Mouse (Mus musculus): ENCODE measurements at regions not wholly inside any gene's neighbourhood (a gene's known extent, or its start where the extent isn't known, plus 50 kb on each side); places are given as distances from the start of the nearest gene placed in this dataset.

- peak; percentile 13 to 55 for DNase-seq
Observed at GRCm38 (mm10) chr5:101294031-101294430, 370.8 kb downstream of the Nkx6-1 start.

GRCm38 (mm10) chr5:101288358-101288757 is 376.4 kb downstream of the Nkx6-1 start:
- peak; percentile 24 to 57 for DNase-seq

- no peak for DNase-seq
Observed at GRCm38 (mm10) chr5:101285941-101286340, 378.9 kb downstream of the Nkx6-1 start.

GRCm38 (mm10) chr5:101250474-101250873 is 405.0 kb downstream of the Gpat3 start:
- DNase-seq, result no peak

GRCm38 (mm10) chr5:101242651-101243050 is 397.1 kb downstream of the Gpat3 start:
- peak; percentile 68 for DNase-seq

- DNase-seq, result no peak
Observed at GRCm38 (mm10) chr5:101239298-101240118, 394.0 kb downstream of the Gpat3 start.

GRCm38 (mm10) chr5:101236163-101236693 is 390.7 kb downstream of the Gpat3 start:
- no peak for DNase-seq

- DNase-seq, result no peak
Observed at GRCm38 (mm10) chr5:101222390-101222789, 376.9 kb downstream of the Gpat3 start.

GRCm38 (mm10) chr5:101218082-101218481 is 372.6 kb downstream of the Gpat3 start:
- DNase-seq, result no peak

GRCm38 (mm10) chr5:101216837-101217571 is 371.5 kb downstream of the Gpat3 start:
- no peak for DNase-seq

- DNase-seq, result no peak
Observed at GRCm38 (mm10) chr5:101211974-101212373, 366.5 kb downstream of the Gpat3 start.

GRCm38 (mm10) chr5:101208150-101208549 is 362.6 kb downstream of the Gpat3 start:
- no peak for DNase-seq

- DNase-seq, result no peak
Observed at GRCm38 (mm10) chr5:101195501-101195900, 350.0 kb downstream of the Gpat3 start.

GRCm38 (mm10) chr5:101190976-101191375 is 345.5 kb downstream of the Gpat3 start:
- DNase-seq, result no peak

- DNase-seq, result no peak
Observed at GRCm38 (mm10) chr5:101173183-101173582, 327.7 kb downstream of the Gpat3 start.

GRCm38 (mm10) chr5:101172782-101173181 is 327.3 kb downstream of the Gpat3 start:
- DNase-seq, result no peak

- no peak for DNase-seq
Observed at GRCm38 (mm10) chr5:101169074-101169473, 323.6 kb downstream of the Gpat3 start.

GRCm38 (mm10) chr5:101163624-101164213 is 318.2 kb downstream of the Gpat3 start:
- DNase-seq, result peak in 1 of 2 experiments; percentile 12

GRCm38 (mm10) chr5:101163112-101163511 is 317.6 kb downstream of the Gpat3 start:
- no peak for DNase-seq

- DNase-seq, result no peak
Observed at GRCm38 (mm10) chr5:101157416-101157815, 311.9 kb downstream of the Gpat3 start.

GRCm38 (mm10) chr5:101146345-101146744 is 300.8 kb downstream of the Gpat3 start:
- no peak for DNase-seq

GRCm38 (mm10) chr5:101124941-101125453 is 279.5 kb downstream of the Gpat3 start:
- DNase-seq, result no peak

- DNase-seq, result no peak
Observed at GRCm38 (mm10) chr5:101122914-101123313, 277.4 kb downstream of the Gpat3 start.
